Mouse (Mus musculus): ENCODE results near the gene Ttll11. TPM values are rescaled to one million over a fixed set of nuclear protein-coding genes. Genes with fewer than 3 reads are reported as not detected.

Ttll11 gene
- polyA plus RNA-seq, 1 experiment from 2014 or later: 6.1 TPM

- ATAC-seq (ENCODE audit: low read depth): no peak
- no peak overlapping the region for H3K4me2 ChIP-seq (ENCODE audit: low read depth, low read length)
- WGBS: 59% methylated on average over 5 of the region's 5 CpGs
- H3K4me1 ChIP-seq (ENCODE audit: control insufficient read depth, insufficient read depth, low read length): peaks cover 12% of the 10 kb centered on the region; the same call in 1 of the 2 replicates
- H3K9me3 ChIP-seq (ENCODE audit: control insufficient read depth, low read length): no peaks in the 10 kb centered on the region
- no peaks in the 10 kb centered on the region for H3K27me3 ChIP-seq (ENCODE audit: control insufficient read depth, insufficient read depth, low read length)
- no peak overlapping the region for H3K4me3 ChIP-seq (ENCODE audit: low read depth, low read length)
- H3K27ac ChIP-seq (ENCODE audit: low read depth, low read length): no peak overlapping the region
- no peaks in the 10 kb centered on the region for H3K36me3 ChIP-seq (ENCODE audit: control insufficient read depth, insufficient read depth, low read length)
- H3K9ac ChIP-seq (replicated peaks; ENCODE audit: low read depth, low read length): no peak overlapping the region
Observed at GRCm38 (mm10) chr2:35955211-35955610, 24.5 kb downstream of the Ttll11 start.

GRCm38 (mm10) chr2:35952187-35952958 is 27.3 kb downstream of the Ttll11 start:
- no peaks in the 10 kb centered on the region for H3K36me3 ChIP-seq (ENCODE audit: control insufficient read depth, insufficient read depth, low read length)
- H3K9ac ChIP-seq (replicated peaks; ENCODE audit: low read depth, low read length): no peak overlapping the region
- no peak overlapping the region for H3K4me3 ChIP-seq (ENCODE audit: low read depth, low read length)
- WGBS: 30% methylated on average over 16 of the region's 16 CpGs
- H3K4me1 ChIP-seq (ENCODE audit: control insufficient read depth, insufficient read depth, low read length): peaks cover 12% of the 10 kb centered on the region; the same call in 1 of the 2 replicates
- 0 out of 2 replicates have a peak overlapping the region, but pooled peaks have one; percentile 14 for H3K4me2 ChIP-seq (ENCODE audit: low read depth, low read length)
- H3K9me3 ChIP-seq (ENCODE audit: control insufficient read depth, low read length): no peaks in the 10 kb centered on the region
- H3K27me3 ChIP-seq (ENCODE audit: control insufficient read depth, insufficient read depth, low read length): no peaks in the 10 kb centered on the region
- H3K27ac ChIP-seq (ENCODE audit: low read depth, low read length): peak overlapping the region; percentile 36; the same call in 1 of the 2 replicates
- ATAC-seq (ENCODE audit: low read depth): peak; percentile 76

- Histone ChIP-seq H3K27me3 (ENCODE audit: control insufficient read depth, insufficient read depth, low read length) (no peaks in the 10 kb centered on the region), H3K36me3 (ENCODE audit: control insufficient read depth, insufficient read depth, low read length) (no peaks in the 10 kb centered on the region), H3K4me1 (ENCODE audit: control insufficient read depth, insufficient read depth, low read length) (no peaks in the 10 kb centered on the region), H3K4me3 (ENCODE audit: low read depth, low read length) (no peak overlapping the region), H3K9me3 (ENCODE audit: control insufficient read depth, low read length) (no peaks in the 10 kb centered on the region), H3K4me2 (ENCODE audit: low read depth, low read length) (no peak overlapping the region), H3K27ac (ENCODE audit: low read depth, low read length) (no peak overlapping the region), H3K9ac (replicated peaks; ENCODE audit: low read depth, low read length) (no peak overlapping the region)
- no peak for ATAC-seq (ENCODE audit: low read depth)
- 81% methylated on average over 4 of the region's 4 CpGs for WGBS
Observed at GRCm38 (mm10) chr2:35944896-35945295, 34.8 kb downstream of the Ttll11 start.

- H3K27me3 ChIP-seq (ENCODE audit: control insufficient read depth, insufficient read depth, low read length): no peaks in the 10 kb centered on the region
- WGBS: 76% methylated on average over 9 of the region's 9 CpGs
- H3K4me3 ChIP-seq (ENCODE audit: low read depth, low read length): no peak overlapping the region
- H3K9me3 ChIP-seq (ENCODE audit: control insufficient read depth, low read length): no peaks in the 10 kb centered on the region
- H3K9ac ChIP-seq (replicated peaks; ENCODE audit: low read depth, low read length): no peak overlapping the region
- no peak for ATAC-seq (ENCODE audit: low read depth)
- H3K4me2 ChIP-seq (ENCODE audit: low read depth, low read length): no peak overlapping the region
- no peaks in the 10 kb centered on the region for H3K36me3 ChIP-seq (ENCODE audit: control insufficient read depth, insufficient read depth, low read length)
- H3K27ac ChIP-seq (ENCODE audit: low read depth, low read length): no peak overlapping the region
- H3K4me1 ChIP-seq (ENCODE audit: control insufficient read depth, insufficient read depth, low read length): no peaks in the 10 kb centered on the region
Observed at GRCm38 (mm10) chr2:35942960-35943359, 36.8 kb downstream of the Ttll11 start.

GRCm38 (mm10) chr2:35935045-35935444 is 44.7 kb downstream of the Ttll11 start:
- no peaks in the 10 kb centered on the region for H3K36me3 ChIP-seq (ENCODE audit: control insufficient read depth, insufficient read depth, low read length)

GRCm38 (mm10) chr2:35933116-35933515 is 46.6 kb downstream of the Ttll11 start:
- Histone ChIP-seq H3K4me1 (ENCODE audit: control insufficient read depth, insufficient read depth, low read length) (no peaks in the 10 kb centered on the region), H3K36me3 (ENCODE audit: control insufficient read depth, insufficient read depth, low read length) (no peaks in the 10 kb centered on the region), H3K9ac (replicated peaks; ENCODE audit: low read depth, low read length) (no peak overlapping the region), H3K9me3 (ENCODE audit: control insufficient read depth, low read length) (no peaks in the 10 kb centered on the region), H3K4me2 (ENCODE audit: low read depth, low read length) (no peak overlapping the region), H3K27ac (ENCODE audit: low read depth, low read length) (no peak overlapping the region), H3K4me3 (ENCODE audit: low read depth, low read length) (no peak overlapping the region), H3K27me3 (ENCODE audit: control insufficient read depth, insufficient read depth, low read length) (no peaks in the 10 kb centered on the region)
- ATAC-seq (ENCODE audit: low read depth): no peak
- 93% methylated on average over 13 of the region's 13 CpGs for WGBS

More at GRCm38 (mm10) chr2:35935045-35935444, 44.7 kb downstream of the Ttll11 start:
- WGBS: 80% methylated on average over 5 of the region's 5 CpGs
- Histone ChIP-seq H3K27ac (ENCODE audit: low read depth, low read length) (no peak overlapping the region), H3K27me3 (ENCODE audit: control insufficient read depth, insufficient read depth, low read length) (no peaks in the 10 kb centered on the region), H3K9ac (replicated peaks; ENCODE audit: low read depth, low read length) (no peak overlapping the region), H3K9me3 (ENCODE audit: control insufficient read depth, low read length) (no peaks in the 10 kb centered on the region), H3K4me2 (ENCODE audit: low read depth, low read length) (no peak overlapping the region), H3K4me3 (ENCODE audit: low read depth, low read length) (no peak overlapping the region), H3K4me1 (ENCODE audit: control insufficient read depth, insufficient read depth, low read length) (no peaks in the 10 kb centered on the region)
- no peak for ATAC-seq (ENCODE audit: low read depth)

- Histone ChIP-seq H3K4me1 (ENCODE audit: control insufficient read depth, insufficient read depth, low read length) (no peaks in the 10 kb centered on the region), H3K9ac (replicated peaks; ENCODE audit: low read depth, low read length) (no peak overlapping the region), H3K4me3 (ENCODE audit: low read depth, low read length) (no peak overlapping the region), H3K27me3 (ENCODE audit: control insufficient read depth, insufficient read depth, low read length) (no peaks in the 10 kb centered on the region), H3K36me3 (ENCODE audit: control insufficient read depth, insufficient read depth, low read length) (no peaks in the 10 kb centered on the region), H3K9me3 (ENCODE audit: control insufficient read depth, low read length) (no peaks in the 10 kb centered on the region), H3K27ac (ENCODE audit: low read depth, low read length) (no peak overlapping the region), H3K4me2 (ENCODE audit: low read depth, low read length) (no peak overlapping the region)
- ATAC-seq (ENCODE audit: low read depth): no peak
- WGBS: 75% methylated on average over 3 of the region's 3 CpGs
Observed at GRCm38 (mm10) chr2:35931619-35932018, 48.1 kb downstream of the Ttll11 start.

- ATAC-seq (ENCODE audit: low read depth): peak; percentile 77; the same call in 1 of the 2 replicates
- H3K36me3 ChIP-seq (ENCODE audit: control insufficient read depth, insufficient read depth, low read length): no peaks in the 10 kb centered on the region
- no peak overlapping the region for H3K4me2 ChIP-seq (ENCODE audit: low read depth, low read length)
- H3K9ac ChIP-seq (replicated peaks; ENCODE audit: low read depth, low read length): no peak overlapping the region
- no peak overlapping the region for H3K27ac ChIP-seq (ENCODE audit: low read depth, low read length)
- WGBS: 36% methylated on average over 11 of the region's 11 CpGs
- no peaks in the 10 kb centered on the region for H3K27me3 ChIP-seq (ENCODE audit: control insufficient read depth, insufficient read depth, low read length)
- H3K4me3 ChIP-seq (ENCODE audit: low read depth, low read length): no peak overlapping the region
- no peaks in the 10 kb centered on the region for H3K4me1 ChIP-seq (ENCODE audit: control insufficient read depth, insufficient read depth, low read length)
- no peaks in the 10 kb centered on the region for H3K9me3 ChIP-seq (ENCODE audit: control insufficient read depth, low read length)
Observed at GRCm38 (mm10) chr2:35930498-35931149, 49.1 kb downstream of the Ttll11 start.

- Histone ChIP-seq H3K27me3 (ENCODE audit: control insufficient read depth, insufficient read depth, low read length) (no peaks in the 10 kb centered on the region), H3K27ac (ENCODE audit: low read depth, low read length) (no peak overlapping the region), H3K4me2 (ENCODE audit: low read depth, low read length) (no peak overlapping the region), H3K9me3 (ENCODE audit: control insufficient read depth, low read length) (no peaks in the 10 kb centered on the region), H3K9ac (replicated peaks; ENCODE audit: low read depth, low read length) (no peak overlapping the region), H3K36me3 (ENCODE audit: control insufficient read depth, insufficient read depth, low read length) (no peaks in the 10 kb centered on the region), H3K4me3 (ENCODE audit: low read depth, low read length) (no peak overlapping the region), H3K4me1 (ENCODE audit: control insufficient read depth, insufficient read depth, low read length) (no peaks in the 10 kb centered on the region)
- ATAC-seq (ENCODE audit: low read depth): no peak
- WGBS: 81% methylated on average over 6 of the region's 6 CpGs
Observed at GRCm38 (mm10) chr2:35928133-35928532, 51.6 kb downstream of the Ttll11 start.

All from neural tube, embryonic 14.5 days (tissue).